17 mouse cellular contexts compared by ENCODE assay signal in the genomic region with DNA sequence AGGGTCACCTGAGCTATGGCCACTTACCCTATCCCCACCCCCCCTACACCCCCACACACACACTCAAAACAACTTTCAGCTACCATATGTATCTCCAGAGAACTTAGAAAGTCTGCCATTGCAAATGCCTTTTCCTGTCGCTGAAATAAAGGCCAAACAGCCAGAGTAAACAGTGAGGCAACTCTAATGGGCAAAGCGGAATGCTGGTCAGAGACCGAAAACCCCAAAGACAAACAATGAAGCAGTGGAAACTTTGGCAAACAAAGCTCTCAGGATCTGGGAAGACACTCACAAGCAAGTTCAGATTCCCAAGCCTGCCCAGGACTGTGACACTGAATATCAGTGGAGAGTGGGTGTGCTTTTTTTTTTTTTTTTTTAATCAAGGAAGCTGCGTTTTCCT. TPM values are rescaled to one million over a fixed set of nuclear protein-coding genes. Genes with fewer than 3 reads are reported as not detected.
DNase-seq lines count a peak whose midpoint lies in the region; ATAC-seq and TF ChIP-seq lines count a peak whose summit lies in the region.
"Had no signal": no experiment of that assay in that cellular context is flagged by ENCODE, and none has a peak within 500 bp of the region (broad histone marks: within the 10 kb centered on the region; RNA-seq: fewer than 3 reads in every experiment).

No protein-coding gene starts in this region.

- H3K9ac ChIP-seq in heart, embryonic 13.5 days, result no peak overlapping the region
- no peak overlapping the region for H3K9ac ChIP-seq in liver, embryonic 11.5 days (ENCODE audit: low read depth, low read length)
- no peak overlapping the region for H3K9ac ChIP-seq in lung, postnatal 0 days (replicated peaks; ENCODE audit: low read depth)
- H3K9ac ChIP-seq: embryonic facial prominence, embryonic 13.5 days; forebrain, embryonic 13.5 days; neural tube, embryonic 13.5 days had no signal

- H3K9me3 ChIP-seq in heart, embryonic 13.5 days, result no peaks in the 10 kb centered on the region
- no peaks in the 10 kb centered on the region for H3K9me3 ChIP-seq in liver, embryonic 11.5 days (ENCODE audit: control insufficient read depth, low read length)
- no peaks in the 10 kb centered on the region for H3K9me3 ChIP-seq in lung, postnatal 0 days (ENCODE audit: low read length)
- H3K9me3 ChIP-seq: embryonic facial prominence, embryonic 13.5 days; forebrain, embryonic 13.5 days; neural tube, embryonic 13.5 days had no signal

- no peaks in the 10 kb centered on the region for H3K27me3 ChIP-seq in heart, embryonic 13.5 days (replicated peaks)
- H3K27me3 ChIP-seq in liver, embryonic 11.5 days (replicated peaks; ENCODE audit: control insufficient read depth, insufficient read depth, low read length), result no peaks in the 10 kb centered on the region
- no peaks in the 10 kb centered on the region for H3K27me3 ChIP-seq in lung, postnatal 0 days (replicated peaks; ENCODE audit: insufficient read depth, low read length)
- H3K27me3 ChIP-seq: embryonic facial prominence, embryonic 13.5 days; forebrain, embryonic 13.5 days; neural tube, embryonic 13.5 days had no signal

- no peak overlapping the region for H3K4me3 ChIP-seq in heart, embryonic 13.5 days
- H3K4me3 ChIP-seq in liver, embryonic 11.5 days (ENCODE audit: low read depth, low read length), result no peak overlapping the region
- no peak overlapping the region for H3K4me3 ChIP-seq in lung, postnatal 0 days (ENCODE audit: low read depth, low read length)
- H3K4me3 ChIP-seq: embryonic facial prominence, embryonic 13.5 days; forebrain, embryonic 13.5 days; neural tube, embryonic 13.5 days had no signal

- 49% methylated on average over 4 of the region's 4 CpGs for WGBS in heart, embryonic 13.5 days
- WGBS in liver, embryonic 11.5 days, result 60% methylated on average over 4 of the region's 4 CpGs
- WGBS in lung, postnatal 0 days, result 21% methylated on average over 4 of the region's 4 CpGs

- H3K4me1 ChIP-seq in heart, embryonic 13.5 days, result peaks cover 60% of the 10 kb centered on the region
- peaks cover 16% of the 10 kb centered on the region for H3K4me1 ChIP-seq in liver, embryonic 11.5 days (replicated peaks; ENCODE audit: control insufficient read depth, insufficient read depth, low read length)
- peaks cover 9% of the 10 kb centered on the region; the same call in 1 of the 2 replicates for H3K4me1 ChIP-seq in lung, postnatal 0 days (ENCODE audit: insufficient read depth, low read depth, low read length)

- no peak for TF ChIP-seq EP300 in lung, postnatal 0 days (IDR thresholded peaks at IDR 0.05)

- no peak for TF ChIP-seq CTCF in lung, postnatal 0 days (IDR thresholded peaks at IDR 0.05)

- 0 out of 2 replicates have a peak overlapping the region, but pooled peaks have one; percentile 82 for H3K4me2 ChIP-seq in heart, embryonic 13.5 days
- peak overlapping the region; percentile 11; the same call in 1 of the 2 replicates for H3K4me2 ChIP-seq in liver, embryonic 11.5 days
- H3K4me2 ChIP-seq in lung, postnatal 0 days (replicated peaks; ENCODE audit: low read depth, low read length), result no peak overlapping the region
- H3K4me2 ChIP-seq: embryonic facial prominence, embryonic 13.5 days; forebrain, embryonic 13.5 days; neural tube, embryonic 13.5 days had no signal

- ATAC-seq in heart, embryonic 13.5 days (ENCODE audit: extremely low read depth, insufficient number of reproducible peaks, low FRiP score, low TSS enrichment), result no peak
- no peak for ATAC-seq in liver, embryonic 11.5 days (replicated peaks; ENCODE audit: low FRiP score)
- ATAC-seq in lung, postnatal 0 days, result no peak
- ATAC-seq: forebrain, embryonic 13.5 days; midbrain, embryonic 16.5 days had no signal

- DNase-seq in heart, adult 8-10 months (ENCODE audit: low spot score), result no peak
- peak; percentile 45 for DNase-seq in 3T3-L1 (ENCODE audit: low read depth, low spot score)
- DNase-seq in liver, embryonic 11.5 days (ENCODE audit: low spot score), result no peak
- DNase-seq in lung, postnatal 0 days (ENCODE audit: low spot score), result peak; percentile 60
- DNase-seq in neural tube, embryonic 10.5 days (ENCODE audit: extremely low spot score, low spot score), result no peak
- DNase-seq in cerebellum, postnatal 14 days, result no peak
- no peak for DNase-seq in urinary bladder, adult 2 months (ENCODE audit: low spot score)
- DNase-seq: heart, postnatal 36 days; retina, postnatal 1 day; spleen, adult 18-20 months had no signal

- H3K36me3 ChIP-seq in heart, embryonic 13.5 days, result no peaks in the 10 kb centered on the region
- no peaks in the 10 kb centered on the region for H3K36me3 ChIP-seq in liver, embryonic 11.5 days (ENCODE audit: control insufficient read depth, insufficient read depth, low read length)
- H3K36me3 ChIP-seq in lung, postnatal 0 days (ENCODE audit: insufficient read depth, low read length), result no peaks in the 10 kb centered on the region
- H3K36me3 ChIP-seq: embryonic facial prominence, embryonic 13.5 days; neural tube, embryonic 13.5 days had no signal

- H3K27ac ChIP-seq in heart, embryonic 13.5 days (replicated peaks), result peak overlapping the region; percentile 58
- peak overlapping the region; percentile 2; the same call in 1 of the 2 replicates for H3K27ac ChIP-seq in liver, embryonic 11.5 days (ENCODE audit: low read depth, low read length)
- peak overlapping the region; percentile 28 for H3K27ac ChIP-seq in lung, postnatal 0 days (ENCODE audit: low read length)
- H3K27ac ChIP-seq: embryonic facial prominence, embryonic 13.5 days; forebrain, embryonic 13.5 days; kidney, postnatal 0 days; neural tube, embryonic 13.5 days had no signal

RNA-seq across cellular contexts. Expression of a gene that starts 4.8 kb away (rescaled TPM):
- 9.2 and 9.8 TPM in 2 replicates for polyA plus RNA-seq in heart, embryonic 13.5 days (2015; fragmentation: Nextera tagmentation; extraction: Ambion mirVana)
- 10 to 100 TPM; 14.2 to 17.0 (median 15.0) TPM for total RNA-seq in heart, adult 8-10 months (2022)
- 6.2 and 6.3 TPM in 2 replicates for polyA plus RNA-seq in liver, embryonic 11.5 days (2014; fragmentation: Nextera tagmentation; extraction: Ambion mirVana)
- polyA plus RNA-seq in lung, postnatal 0 days (2015; fragmentation: Nextera tagmentation; extraction: Ambion mirVana), result 5.8 and 6.0 TPM in 2 replicates
- polyA plus RNA-seq in urinary bladder, adult 2 months (2012; rRNA removed), result 21.9 and 31.2 TPM in 2 replicates
- total RNA-seq: MEL had no signal

RNA-seq across cellular contexts. Expression of a gene that starts 5.0 kb away (rescaled TPM):
- 6.4 and 7.6 TPM in 2 replicates for polyA plus RNA-seq in heart, embryonic 13.5 days (2015; fragmentation: Nextera tagmentation; extraction: Ambion mirVana)
- 1 to 10 TPM; 1.9 to 4.7 (median 3.3) TPM for total RNA-seq in heart, adult 8-10 months (2022)
- 4.8 and 5.4 TPM in 2 replicates for polyA plus RNA-seq in liver, embryonic 11.5 days (2014; fragmentation: Nextera tagmentation; extraction: Ambion mirVana)
- 6.4 and 10.4 TPM in 2 replicates for polyA plus RNA-seq in lung, postnatal 0 days (2015; fragmentation: Nextera tagmentation; extraction: Ambion mirVana)
- 14.5 and 14.9 TPM in 2 replicates for polyA plus RNA-seq in urinary bladder, adult 2 months (2012; rRNA removed)
- total RNA-seq: MEL had no signal

Comparison
In these comparisons a context has a peak if more than half of its experiments do, and no peak if none do; other contexts are left out.
1. H3K27ac ChIP-seq: peak in every context shown above with its lines; median percentile 58 in heart, embryonic 13.5 days; 28 in lung, postnatal 0 days; 2 in liver, embryonic 11.5 days.
2. DNase-seq: peak in 3T3-L1 (single experiment) and lung, postnatal 0 days (single experiment); none in heart, adult 8-10 months (single experiment), liver, embryonic 11.5 days (single experiment), neural tube, embryonic 10.5 days (single experiment), cerebellum, postnatal 14 days (0 of 2) and urinary bladder, adult 2 months (single experiment).